Mouse (Mus musculus): ENCODE results near the gene Gm43720.

The Gm43720 gene

DNA sequence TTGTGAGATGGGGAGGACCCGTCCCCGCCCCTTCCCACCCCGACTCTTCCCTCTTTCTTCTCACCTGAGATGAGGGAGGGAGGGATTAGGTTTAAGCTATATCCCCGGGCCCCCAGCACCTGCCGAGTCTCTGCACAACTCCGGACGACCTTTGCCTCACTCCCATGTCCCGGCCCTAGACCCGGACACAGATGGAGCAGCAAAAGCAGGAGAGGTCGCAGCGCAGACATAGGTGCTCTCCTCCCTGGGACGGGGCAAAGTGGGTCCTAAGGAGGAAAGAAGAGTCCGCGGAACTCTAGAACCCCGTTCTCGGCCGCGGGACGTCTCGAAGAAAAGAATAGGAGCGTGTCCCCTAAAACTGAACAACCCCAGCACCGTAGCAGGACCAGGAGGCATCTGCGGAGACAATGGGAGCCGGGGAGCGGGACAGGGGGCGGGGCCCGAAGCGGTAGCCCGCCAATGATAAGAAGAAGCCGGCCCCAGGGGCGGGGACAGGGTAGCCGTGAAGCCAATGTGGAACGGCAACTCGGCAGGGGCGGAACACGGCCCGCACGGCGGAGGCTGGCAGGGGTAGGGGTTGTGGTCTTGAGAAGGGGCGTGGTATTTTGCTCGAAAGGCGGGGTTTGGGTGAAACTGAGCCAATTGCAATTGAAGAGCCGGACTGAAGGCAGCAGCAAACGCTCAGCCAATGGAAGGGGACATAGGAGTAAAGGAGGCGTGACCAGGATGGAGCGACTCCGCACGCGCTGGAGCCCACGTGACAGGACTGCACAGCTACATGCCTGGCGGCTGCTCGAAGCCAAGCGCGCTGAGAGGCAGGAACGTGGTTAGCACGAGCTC lies at the start of gene Gm43720, which contains the start of the genes Gpc2 and Stag3:
Gene Gm43720 (minus strand): TSS at position 374 of the 840 bp plus-strand sequence.
Gene Gpc2 (minus strand): TSS at position 421 of the 840 bp plus-strand sequence.
Gene Stag3 (plus strand): TSS at position 656 of the 840 bp plus-strand sequence.
- peak; percentile 94 for DNase-seq

- no peak for DNase-seq
Measured at GRCm38 (mm10) chr5:138312795-138313194, 33.0 kb upstream of the Gm43720 start.

DNA sequence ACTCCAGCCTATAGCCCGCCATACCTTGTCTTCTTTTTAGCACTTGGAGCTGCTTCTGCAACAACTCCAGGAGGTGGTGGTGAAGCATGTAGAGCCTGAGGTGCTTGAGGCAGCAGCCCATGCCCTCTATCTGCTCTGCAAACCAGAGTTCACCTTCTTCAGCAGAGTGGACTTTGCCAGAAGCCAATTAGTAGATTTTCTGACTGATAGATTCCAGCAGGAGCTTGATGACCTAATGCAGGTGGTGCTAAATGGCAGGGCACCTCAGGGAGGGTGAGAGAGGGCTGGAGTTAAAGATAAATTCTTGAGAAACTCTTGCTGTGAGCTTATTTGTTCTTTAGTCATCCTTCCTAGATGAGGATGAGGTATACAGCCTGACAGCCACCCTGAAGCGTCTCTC lies 19.9 kb upstream of the Gm43720 start:
- DNase-seq: no peak

- DNase-seq: no peak
Measured at GRCm38 (mm10) chr5:138294158-138294557, 14.4 kb upstream of the Gm43720 start.

DNA sequence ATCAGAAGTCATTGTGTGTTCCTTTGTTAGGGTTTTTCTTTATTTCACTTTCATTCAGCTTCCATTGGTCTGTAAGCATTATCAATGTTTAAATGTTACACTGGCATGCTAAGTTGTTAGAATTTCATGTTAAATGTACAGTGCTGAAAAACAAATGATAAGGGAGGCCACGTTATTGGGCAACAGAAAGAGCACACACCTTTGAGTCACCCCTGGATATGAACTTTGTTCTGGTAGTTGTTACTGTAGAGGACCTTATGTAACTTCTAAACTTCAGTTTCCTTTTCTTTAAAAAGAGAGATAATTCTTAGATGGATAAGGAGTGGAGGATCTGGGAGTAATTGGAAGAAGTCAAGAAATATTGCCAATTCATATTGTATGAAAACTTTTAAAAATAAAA lies 11.9 kb upstream of the Gm43720 start:
- no peak for DNase-seq

GRCm38 (mm10) chr5:138287861-138288260 lies 8.1 kb upstream of the Gm43720 start:
- no peak for DNase-seq

GRCm38 (mm10) chr5:138283540-138283939 lies 3.8 kb upstream of the Gm43720 start:
- no peak for DNase-seq

DNA sequence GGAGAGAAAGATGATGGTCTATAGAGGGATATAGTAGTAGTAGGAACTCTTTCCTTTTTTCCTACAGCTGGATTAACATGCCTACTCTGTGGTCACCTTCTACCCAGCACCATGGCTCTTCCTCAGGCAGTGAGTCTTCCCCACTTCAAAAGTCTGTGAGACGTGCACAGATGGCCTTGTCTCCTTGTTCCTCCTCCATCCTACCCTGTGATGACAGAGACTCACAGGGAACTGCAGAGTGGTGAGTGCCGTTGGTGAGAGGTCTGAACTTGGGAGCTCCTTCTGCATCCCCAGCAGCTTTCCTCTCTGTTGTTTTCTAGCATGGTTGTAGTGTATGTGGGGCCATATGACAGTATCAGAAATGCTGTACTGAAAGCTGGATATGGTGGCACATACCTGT lies 2.0 kb upstream of the Gm43720 start:
- DNase-seq: no peak

DNA sequence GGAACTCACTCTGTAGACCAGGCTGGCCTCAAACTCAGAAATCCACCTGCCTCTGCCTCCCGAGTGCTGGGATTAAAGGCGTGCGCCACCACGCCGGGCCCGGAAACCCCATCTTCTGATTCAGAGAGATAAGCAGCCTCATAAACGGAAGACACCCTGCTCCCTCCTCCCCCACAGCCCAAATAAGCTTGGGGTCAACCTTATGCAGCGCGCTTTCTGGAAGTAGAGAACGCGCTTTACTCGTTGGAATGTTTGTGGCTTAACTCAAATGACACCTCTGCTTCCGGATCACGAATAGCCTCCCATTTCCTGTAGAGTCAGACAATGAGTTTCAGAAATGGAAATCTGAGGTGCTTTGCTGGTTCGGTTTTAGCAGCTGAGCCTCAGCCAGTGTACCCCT lies 1.1 kb upstream of the Gm43720 start:
- no peak for DNase-seq

- DNase-seq: no peak
Measured at GRCm38 (mm10) chr5:138280425-138280768, 639 bp upstream of the Gm43720 start.

GRCm38 (mm10) chr5:138277994-138278393 lies 1.8 kb downstream of the Gm43720 start:
- no peak for DNase-seq

DNA sequence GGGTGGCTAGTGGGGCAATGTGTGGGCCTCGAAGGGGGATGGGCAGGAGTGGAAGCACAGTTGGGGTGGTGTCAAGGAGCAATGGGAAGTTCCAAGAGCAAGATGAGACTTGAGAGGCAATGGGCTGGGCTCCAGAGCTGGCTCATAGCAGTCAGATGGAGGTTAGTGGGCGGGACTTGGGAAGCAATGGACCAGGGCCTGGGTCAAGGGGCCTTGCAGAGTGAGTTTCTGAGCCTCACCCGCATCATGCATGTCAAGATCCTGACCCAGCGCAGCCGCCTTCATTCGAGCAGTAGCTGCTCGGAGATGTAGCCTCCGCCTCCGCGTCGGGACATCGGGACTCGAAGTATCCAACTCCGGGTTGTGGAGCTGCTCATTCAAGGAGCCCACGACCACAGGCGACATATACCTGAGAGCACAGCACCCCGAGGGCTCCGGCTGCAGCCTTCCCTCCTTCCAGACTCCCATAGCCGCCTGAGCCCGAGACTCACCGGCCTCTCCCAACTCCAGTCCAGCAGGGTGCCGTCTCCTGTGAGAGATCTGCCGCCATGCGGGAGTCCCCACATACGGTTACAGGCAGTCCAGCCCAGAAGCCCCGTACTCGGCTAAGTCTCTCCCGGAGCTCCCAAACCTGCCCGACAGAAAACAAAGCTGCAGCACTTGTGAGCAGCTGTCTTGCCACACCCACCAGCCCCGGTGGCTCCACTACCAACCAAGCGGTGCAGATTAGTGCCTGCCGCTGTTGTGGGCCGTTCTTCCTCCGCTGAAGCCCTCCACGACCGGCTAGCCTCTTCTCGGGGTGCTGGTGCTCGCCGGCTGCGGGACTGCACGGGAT lies 4.3 kb downstream of the Gm43720 start:
- DNase-seq: peak; percentile 59

GRCm38 (mm10) chr5:138274186-138274585 lies 5.6 kb downstream of the Gm43720 start:
- DNase-seq: no peak

DNA sequence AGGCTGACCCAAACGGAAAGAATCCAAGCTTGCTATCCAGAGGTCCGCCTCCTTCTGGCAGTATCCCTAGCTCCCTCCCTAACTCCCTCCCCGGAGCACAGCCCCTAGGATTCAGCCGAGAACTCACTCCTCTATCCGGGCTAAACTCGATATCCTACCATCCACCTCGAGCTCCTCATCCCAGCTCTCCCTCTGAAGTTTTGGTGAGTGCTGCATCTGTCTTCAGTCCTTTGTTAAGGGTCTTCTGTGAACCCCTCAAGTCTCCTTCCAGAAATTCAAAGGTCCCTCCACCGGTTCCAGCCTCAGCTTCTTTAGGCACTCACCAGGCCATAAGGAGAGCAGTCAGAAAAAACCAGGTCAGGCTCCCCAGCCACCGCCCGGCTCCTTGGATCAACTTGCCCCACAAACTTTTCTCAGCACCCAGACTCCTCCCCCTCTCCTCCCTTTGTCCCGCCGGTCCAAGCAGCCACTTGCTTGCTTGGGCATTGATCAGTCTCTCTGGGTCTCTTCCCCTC lies 7.3 kb downstream of the Gm43720 start, which contains the start of gene Gal3st4:
Gene Gal3st4 (minus strand): TSS at position 432 of the 515 bp plus-strand sequence.
- peak; percentile 49 for DNase-seq

GRCm38 (mm10) chr5:138271232-138271631 lies 8.5 kb downstream of the Gm43720 start:
- no peak for DNase-seq

GRCm38 (mm10) chr5:138268980-138269379 lies 10.8 kb downstream of the Gm43720 start:
- no peak for DNase-seq

GRCm38 (mm10) chr5:138267114-138267513 lies 12.6 kb downstream of the Gm43720 start:
- no peak for DNase-seq

GRCm38 (mm10) chr5:138265712-138266111 lies 14.0 kb downstream of the Gm43720 start:
- no peak for DNase-seq

GRCm38 (mm10) chr5:138264207-138264578 lies 15.6 kb downstream of the Gm43720 start:
- DNase-seq: no peak

DNA sequence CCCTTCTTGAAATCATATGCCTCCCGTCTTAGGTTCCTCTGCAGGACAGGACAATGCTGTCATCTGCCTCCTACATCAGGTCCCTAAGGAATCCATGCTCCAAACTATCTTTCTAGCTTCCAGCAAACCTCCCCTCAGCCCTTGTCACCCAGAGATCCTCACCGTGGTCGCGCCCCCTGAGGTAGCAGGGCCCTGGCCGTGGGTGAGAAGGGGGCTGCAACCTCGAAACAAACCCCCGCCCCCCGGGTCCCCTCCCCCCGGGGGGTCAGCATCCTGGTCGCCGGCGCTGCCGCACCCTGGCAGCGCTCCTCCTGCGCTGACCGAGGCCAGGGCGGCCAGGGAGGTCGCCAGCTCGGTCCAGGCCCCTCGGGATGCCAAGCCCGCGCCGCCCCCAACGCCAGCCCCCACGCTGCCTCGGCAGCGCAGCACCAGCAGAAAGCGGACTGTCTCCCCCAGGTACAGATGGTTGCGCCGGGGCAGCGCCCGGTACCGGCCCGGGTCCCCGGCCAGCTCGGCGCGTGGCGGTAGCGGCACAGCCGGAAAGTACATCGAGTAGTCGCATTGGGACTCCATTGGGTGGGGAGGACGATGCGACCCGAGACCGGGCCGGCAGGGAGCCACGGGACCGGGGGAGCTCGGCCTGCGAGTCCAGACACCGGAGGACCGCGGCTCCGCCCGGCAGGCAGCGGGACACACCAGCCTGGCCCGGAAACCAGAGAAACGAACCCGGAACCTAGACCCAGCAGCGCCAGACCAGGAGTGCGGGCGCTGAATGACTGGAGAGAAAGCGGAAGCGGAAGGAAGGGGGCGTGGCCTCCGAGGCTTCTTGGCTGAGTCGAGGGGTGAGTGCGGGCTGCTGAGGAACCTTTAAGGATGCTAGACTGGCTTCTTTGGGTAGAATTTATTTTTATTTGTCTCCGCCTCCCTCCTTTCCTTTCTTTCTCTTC lies 16.2 kb downstream of the Gm43720 start, which contains the start of gene BC037034:
Gene BC037034 (minus strand): TSS at position 774 of the 947 bp plus-strand sequence.
- DNase-seq: peak; percentile 97

GRCm38 (mm10) chr5:138262582-138263240 lies 17.0 kb downstream of the Gm43720 start:
- no peak for DNase-seq

DNA sequence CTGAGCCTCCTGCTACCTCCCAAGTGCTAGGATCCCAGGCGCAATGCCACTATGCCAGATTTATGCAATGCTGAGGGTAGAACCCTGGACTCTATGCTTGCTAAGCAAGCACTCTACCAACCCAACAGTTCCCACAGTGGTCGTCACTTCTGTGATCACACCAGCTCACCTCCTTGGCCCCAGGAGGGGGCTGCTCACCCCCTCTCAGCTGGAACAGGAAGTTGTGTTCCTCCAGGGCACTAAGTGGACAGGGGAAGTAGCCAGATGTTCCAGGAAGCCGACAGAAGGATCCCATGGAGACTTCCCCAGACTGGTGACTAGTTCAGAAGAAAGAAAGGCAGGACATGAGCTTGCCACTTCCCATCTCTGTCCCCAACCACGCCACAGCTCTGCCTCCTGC lies 17.8 kb downstream of the Gm43720 start:
- no peak for DNase-seq
